Mouse (Mus musculus): ENCODE data around the gene 2900026A02Rik.

GRCm38 (mm10) chr5:113179843-113180682 is 41.0 kb downstream of the 2900026A02Rik start:
- TF ChIP-seq CTCF (IDR thresholded peaks at IDR 0.05; ENCODE audit: low read depth, low read length) (no peak), GATA1 (IDR thresholded peaks at IDR 0.05; ENCODE audit: borderline replicate concordance, low read length) (no peak), POLR2AphosphoS5 (IDR thresholded peaks at IDR 0.05; ENCODE audit: insufficient replicate concordance, low read depth, low read length) (no peak), TAL1 (conservative IDR thresholded peaks at IDR 0.05; ENCODE audit: low read depth, low read length) (no peak), GATA2 (IDR thresholded peaks at IDR 0.05; ENCODE audit: borderline replicate concordance, low read depth, low read length) (no peak)
